In genomic region chr15:102744416-102744815, GRCm38 (mm10) we compare ENCODE assay signal across 13 mouse cellular contexts. TPM values are rescaled to one million over a fixed set of nuclear protein-coding genes. Genes with fewer than 3 reads are reported as not detected.
A peak's percentile ranks its signal among the peaks of the same experiment; 100 is the strongest.
DNase-seq lines count a peak whose midpoint lies in the region; ATAC-seq lines count a peak whose summit lies in the region.
"Had no signal": no experiment of that assay in that cellular context is flagged by ENCODE, and none has a peak within 500 bp of the region (broad histone marks: within the 10 kb centered on the region; RNA-seq: fewer than 3 reads in every experiment).

No protein-coding gene starts in this region.

- WGBS in forebrain, embryonic 16.5 days: 20% methylated on average over 7 of the region's 7 CpGs
- WGBS in limb, embryonic 12.5 days: 19% methylated on average over 7 of the region's 7 CpGs
- 19% methylated on average over 7 of the region's 7 CpGs for WGBS in neural tube, embryonic 13.5 days

- peak overlapping the region; percentile 36 for H3K4me2 ChIP-seq in forebrain, embryonic 16.5 days (ENCODE audit: low read length)
- 0 out of 2 replicates have a peak overlapping the region, but pooled peaks have one; percentile 13 for H3K4me2 ChIP-seq in limb, embryonic 12.5 days
- H3K4me2 ChIP-seq in neural tube, embryonic 13.5 days: peak overlapping the region; percentile 10; the same call in 1 of the 2 replicates
- H3K4me2 ChIP-seq: kidney, embryonic 15.5 days had no signal

- H3K27ac ChIP-seq in forebrain, embryonic 16.5 days (ENCODE audit: low read length): peak overlapping the region; percentile 99
- no peak overlapping the region for H3K27ac ChIP-seq in limb, embryonic 12.5 days
- peak overlapping the region; percentile 94 for H3K27ac ChIP-seq in neural tube, embryonic 13.5 days (replicated peaks)
- H3K27ac ChIP-seq: heart, embryonic 10.5 days; kidney, embryonic 15.5 days had no signal

- H3K4me3 ChIP-seq in forebrain, embryonic 16.5 days (replicated peaks; ENCODE audit: low read length): no peak overlapping the region
- no peak overlapping the region for H3K4me3 ChIP-seq in limb, embryonic 12.5 days (replicated peaks)
- no peak overlapping the region for H3K4me3 ChIP-seq in neural tube, embryonic 13.5 days
- H3K4me3 ChIP-seq: heart, embryonic 10.5 days; kidney, embryonic 15.5 days had no signal

- no peak for ATAC-seq in forebrain, embryonic 16.5 days
- ATAC-seq in limb, embryonic 12.5 days (ENCODE audit: insufficient number of reproducible peaks, insufficient read depth, low FRiP score, low TSS enrichment, low read depth): no peak
- ATAC-seq in neural tube, embryonic 13.5 days (ENCODE audit: low read depth): no peak
- ATAC-seq in frontal cortex, adult (ENCODE audit: low TSS enrichment): no peak

- H3K9ac ChIP-seq in forebrain, embryonic 16.5 days (replicated peaks; ENCODE audit: low read depth, low read length): peak overlapping the region; percentile 55
- peak overlapping the region; percentile 8; the same call in 1 of the 2 replicates for H3K9ac ChIP-seq in limb, embryonic 12.5 days (replicated peaks)
- H3K9ac ChIP-seq in neural tube, embryonic 13.5 days: peak overlapping the region; percentile 62
- H3K9ac ChIP-seq: kidney, embryonic 15.5 days had no signal

- peak; percentile 43 to 55 for DNase-seq in cerebellum, postnatal 10 days
- DNase-seq in cerebellum, postnatal 25 days: no peak
- DNase-seq in B cell, adult 2 months: no peak
- DNase-seq in adrenal gland, adult 8-10 months: no peak
- DNase-seq: liver; lung, postnatal 14 days; thymus, postnatal 14 days had no signal

- no peaks in the 10 kb centered on the region for H3K9me3 ChIP-seq in forebrain, embryonic 16.5 days (ENCODE audit: control insufficient read depth, low read length)
- no peaks in the 10 kb centered on the region for H3K9me3 ChIP-seq in limb, embryonic 12.5 days
- no peaks in the 10 kb centered on the region for H3K9me3 ChIP-seq in neural tube, embryonic 13.5 days
- H3K9me3 ChIP-seq: heart, embryonic 10.5 days; kidney, embryonic 15.5 days had no signal

- no peaks in the 10 kb centered on the region for H3K36me3 ChIP-seq in forebrain, embryonic 16.5 days (ENCODE audit: control insufficient read depth, insufficient read depth)
- no peaks in the 10 kb centered on the region for H3K36me3 ChIP-seq in limb, embryonic 12.5 days
- H3K36me3 ChIP-seq in neural tube, embryonic 13.5 days: no peaks in the 10 kb centered on the region
- H3K36me3 ChIP-seq: heart, embryonic 10.5 days; kidney, embryonic 15.5 days had no signal

- H3K27me3 ChIP-seq in forebrain, embryonic 16.5 days (replicated peaks; ENCODE audit: control insufficient read depth, insufficient read depth, low read length): no peaks in the 10 kb centered on the region
- peaks cover 74% of the 10 kb centered on the region for H3K27me3 ChIP-seq in limb, embryonic 12.5 days
- peaks cover 78% of the 10 kb centered on the region for H3K27me3 ChIP-seq in neural tube, embryonic 13.5 days

- peaks cover 62% of the 10 kb centered on the region for H3K4me1 ChIP-seq in forebrain, embryonic 16.5 days (replicated peaks; ENCODE audit: control insufficient read depth, insufficient read depth, low read length)
- peaks cover 59% of the 10 kb centered on the region for H3K4me1 ChIP-seq in limb, embryonic 12.5 days (replicated peaks)
- H3K4me1 ChIP-seq in neural tube, embryonic 13.5 days (replicated peaks): peaks cover 65% of the 10 kb centered on the region

RNA-seq across cellular contexts. Expression of gene Calcoco1, which starts 22.4 kb away (rescaled TPM):
- 80.6 and 87.7 TPM in 2 replicates for polyA plus RNA-seq in forebrain, embryonic 16.5 days (2015; fragmentation: Nextera tagmentation; extraction: Ambion mirVana)
- polyA plus RNA-seq in limb, embryonic 12.5 days (2016; fragmentation: Nextera tagmentation; extraction: Ambion mirVana): 43.0 and 49.4 TPM in 2 replicates
- polyA plus RNA-seq in neural tube, embryonic 13.5 days (2015; fragmentation: Nextera tagmentation; extraction: Ambion mirVana): 35.7 and 41.9 TPM in 2 replicates
- 100 to 1,000 TPM; 119 to 225 (median 182) TPM for total RNA-seq in adrenal gland, adult 8-10 months (2022)

Comparison
In these comparisons a context has a peak if more than half of its experiments do, and no peak if none do; other contexts are left out.
1. DNase-seq: peak in cerebellum, postnatal 10 days (2 of 2); none in cerebellum, postnatal 25 days (0 of 2), B cell, adult 2 months (0 of 2) and adrenal gland, adult 8-10 months (single experiment).
2. H3K9ac ChIP-seq: peak in every context shown above with its lines; median percentile 62 in neural tube, embryonic 13.5 days; 55 in forebrain, embryonic 16.5 days; 8 in limb, embryonic 12.5 days.
3. Peak in every context shown above with its lines, with median percentiles within 50 percentile points of each other: H3K4me2 ChIP-seq.